Mouse (Mus musculus) heart, embryonic 15.5 days (tissue): ENCODE measurements around the gene Tmem169. TPM values are rescaled to one million over a fixed set of nuclear protein-coding genes. Genes with fewer than 3 reads are reported as not detected.

ENCODE experiments used
- ATAC-seq: fragments of 200-750 bp; cut with Nextera tagmentation; replicated peaks from 2 replicates; pipeline ENCODE4 v1.8.0; 2017; ENCODE audit warnings: low read depth, moderate TSS enrichment; ENCODE audit not compliant: insufficient number of reproducible peaks, insufficient read depth, low FRiP score
- H3K27ac ChIP-seq: fragments of 300-500 bp; sonication (generic); 2 replicates; pipeline ENCODE4 v1.5.1; 2015; ENCODE audit warnings: mild to moderate bottlenecking, inconsistent platforms
- H3K27me3 ChIP-seq: fragments of 300-500 bp; sonication (generic); 2 replicates; pipeline ENCODE4 v1.6.1; 2015; ENCODE audit warnings: inconsistent platforms
- H3K36me3 ChIP-seq: fragments of 300-500 bp; sonication (generic); 2 replicates; pipeline ENCODE4 v1.6.1; 2015; ENCODE audit warnings: mild to moderate bottlenecking, inconsistent platforms
- H3K4me1 ChIP-seq: fragments of 300-500 bp; sonication (generic); replicated peaks from 2 replicates; pipeline ENCODE4 v1.6.1; 2015; ENCODE audit warnings: inconsistent platforms
- H3K4me2 ChIP-seq: fragments of 300-500 bp; sonication (generic); 2 replicates; pipeline ENCODE4 v1.6.1; 2015; ENCODE audit warnings: inconsistent platforms, mild to moderate bottlenecking, moderate library complexity
- H3K4me3 ChIP-seq: fragments of 300-500 bp; sonication (generic); 2 replicates; pipeline ENCODE4 v1.5.1; 2015; ENCODE audit warnings: mild to moderate bottlenecking, inconsistent platforms
- H3K9ac ChIP-seq: fragments of 300-500 bp; sonication (generic); 2 replicates; pipeline ENCODE4 v1.6.1; 2015; ENCODE audit warnings: mild to moderate bottlenecking, inconsistent platforms
- H3K9me3 ChIP-seq: fragments of 300-500 bp; sonication (generic); replicated peaks from 2 replicates; pipeline ENCODE4 v1.6.1; 2016; ENCODE audit warnings: inconsistent platforms
- WGBS: fragments of 180-500 bp; shearing (Covaris S2); methylation state at CpG from one replicate; pipeline ENCODE4 v1.1.7; 2015; ENCODE audit warnings: mixed read lengths; 5-methylcytosine and 5-hydroxymethylcytosine counted together
- polyA plus RNA-seq: library from polyadenylated mRNA; unstranded; fragments of >200 nt; fragmentation: Nextera tagmentation; extraction: Ambion mirVana; gene quantifications from 2 replicates; pipeline ENCODE4 v1.2.1, GENCODE M21; 2015

Tmem169 gene
- polyA plus RNA-seq, 1 experiment from 2014 or later, result 0.68 TPM

DNA sequence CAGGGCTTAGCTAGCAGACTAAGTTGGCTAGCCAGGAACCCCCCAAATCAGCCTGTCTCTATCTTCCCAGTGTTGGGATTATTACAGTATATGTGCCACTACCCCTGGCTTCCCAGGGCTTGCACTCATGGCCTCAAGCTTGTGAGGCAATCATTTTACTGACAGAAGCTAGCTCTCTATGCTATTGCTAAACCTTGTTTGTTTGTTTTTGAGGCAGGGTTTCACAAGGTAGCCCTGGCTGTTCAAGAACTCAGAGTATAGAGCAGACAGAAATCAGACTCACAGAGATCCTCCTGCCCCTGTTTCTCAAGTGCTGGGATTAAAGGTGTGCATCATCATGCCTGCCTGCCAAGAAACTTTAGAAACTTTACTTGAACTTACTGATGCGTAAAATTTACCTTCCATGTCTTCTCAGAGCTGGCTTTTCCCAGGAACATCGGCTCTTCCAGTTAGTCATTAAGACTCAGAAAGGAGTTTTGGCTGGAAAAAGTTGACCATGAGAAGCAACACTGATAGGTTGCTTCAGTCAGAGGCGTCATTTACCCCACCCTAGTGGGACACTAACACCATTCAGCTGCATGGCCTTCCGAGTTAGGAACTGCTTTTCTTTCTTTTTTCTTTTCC, 4.5 kb downstream of the Tmem169 start:
- no peak for ATAC-seq
- WGBS, result 81% methylated on average over 4 of the region's 4 CpGs
- Histone ChIP-seq H3K36me3 (no peaks in the 10 kb centered on the region), H3K4me1 (no peaks in the 10 kb centered on the region; the same call in 1 of the 2 replicates), H3K9ac (no peak overlapping the region), H3K9me3 (no peaks in the 10 kb centered on the region), H3K4me3 (no peak overlapping the region), H3K4me2 (no peak overlapping the region), H3K27me3 (peaks cover 5% of the 10 kb centered on the region; the same call in 1 of the 2 replicates), H3K27ac (no peak overlapping the region)

DNA sequence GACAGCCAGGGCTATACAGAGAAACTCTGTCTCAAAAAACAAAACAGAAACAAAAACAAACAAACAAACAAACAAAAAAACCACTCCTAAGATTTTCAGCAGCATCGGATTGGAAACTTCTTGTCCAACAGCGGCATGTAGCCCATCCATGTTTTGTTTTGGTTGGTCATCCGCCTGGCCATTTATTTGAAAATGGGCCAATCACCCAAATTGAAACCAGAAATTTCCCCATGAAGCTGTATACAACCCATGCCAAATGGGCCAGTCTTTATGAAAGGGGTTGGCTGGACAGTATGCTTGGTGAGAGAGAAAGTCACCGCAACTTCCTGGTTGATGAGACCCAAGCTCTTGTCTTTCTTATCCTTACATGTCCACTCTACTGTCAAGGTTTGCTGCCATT, 6.7 kb downstream of the Tmem169 start:
- ATAC-seq, result no peak
- no peak overlapping the region for H3K4me3 ChIP-seq
- no peak overlapping the region for H3K27ac ChIP-seq
- H3K4me1 ChIP-seq, result no peaks in the 10 kb centered on the region; the same call in 1 of the 2 replicates
- no peaks in the 10 kb centered on the region for H3K27me3 ChIP-seq
- no peak overlapping the region for H3K9ac ChIP-seq
- H3K9me3 ChIP-seq, result no peaks in the 10 kb centered on the region
- H3K36me3 ChIP-seq, result no peaks in the 10 kb centered on the region
- WGBS, result 85% methylated on average over 4 of the region's 4 CpGs
- no peak overlapping the region for H3K4me2 ChIP-seq

DNA sequence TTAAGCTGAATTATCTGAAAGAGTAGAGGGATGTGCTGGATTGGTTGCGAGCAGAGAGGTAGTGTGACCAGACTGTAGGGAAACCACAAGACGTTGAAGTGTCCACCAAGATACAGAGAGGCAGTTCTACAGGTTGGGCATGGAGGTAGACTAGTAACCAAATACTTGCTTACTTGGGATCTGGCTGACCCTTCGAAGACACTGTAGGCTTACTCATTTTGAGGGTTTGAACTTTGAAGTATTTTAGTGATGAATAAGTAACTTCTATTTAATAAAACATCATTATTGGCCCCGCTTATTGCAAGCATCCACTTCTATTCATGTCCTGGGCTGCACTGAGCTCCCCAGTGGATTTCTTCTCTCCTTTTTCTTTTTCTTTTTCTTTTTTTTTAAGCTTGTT, 7.3 kb downstream of the Tmem169 start:
- Histone ChIP-seq H3K4me2 (no peak overlapping the region), H3K27ac (no peak overlapping the region), H3K27me3 (no peaks in the 10 kb centered on the region), H3K9me3 (no peaks in the 10 kb centered on the region), H3K36me3 (no peaks in the 10 kb centered on the region), H3K9ac (no peak overlapping the region), H3K4me1 (no peaks in the 10 kb centered on the region; the same call in 1 of the 2 replicates), H3K4me3 (no peak overlapping the region)
- no peak for ATAC-seq
- WGBS, result 85% methylated on average over 4 of the region's 4 CpGs

DNA sequence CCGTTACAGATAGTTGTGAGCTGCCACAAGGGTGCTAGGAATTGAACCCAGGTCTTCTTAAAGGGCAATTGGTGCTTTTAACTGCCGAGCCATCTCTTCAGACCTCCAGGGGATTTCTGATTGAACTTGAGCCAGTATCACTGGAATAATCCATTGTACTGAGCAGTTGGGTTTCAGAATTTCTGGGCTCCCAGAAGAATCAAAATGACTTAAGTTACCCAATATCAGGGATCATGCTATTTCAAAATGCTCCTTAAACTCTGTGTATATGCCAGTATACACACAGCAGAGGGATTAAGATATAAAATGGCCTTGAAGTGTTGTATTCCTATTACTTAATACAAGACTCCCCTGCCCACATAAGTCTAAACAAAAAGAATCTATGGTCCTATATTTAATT, 7.8 kb downstream of the Tmem169 start:
- WGBS, result 87% methylated on average over 2 of the region's 2 CpGs
- Histone ChIP-seq H3K4me3 (no peak overlapping the region), H3K9ac (no peak overlapping the region), H3K9me3 (no peaks in the 10 kb centered on the region), H3K27me3 (no peaks in the 10 kb centered on the region), H3K4me1 (no peaks in the 10 kb centered on the region; the same call in 1 of the 2 replicates), H3K4me2 (no peak overlapping the region), H3K36me3 (no peaks in the 10 kb centered on the region), H3K27ac (no peak overlapping the region)
- no peak for ATAC-seq

DNA sequence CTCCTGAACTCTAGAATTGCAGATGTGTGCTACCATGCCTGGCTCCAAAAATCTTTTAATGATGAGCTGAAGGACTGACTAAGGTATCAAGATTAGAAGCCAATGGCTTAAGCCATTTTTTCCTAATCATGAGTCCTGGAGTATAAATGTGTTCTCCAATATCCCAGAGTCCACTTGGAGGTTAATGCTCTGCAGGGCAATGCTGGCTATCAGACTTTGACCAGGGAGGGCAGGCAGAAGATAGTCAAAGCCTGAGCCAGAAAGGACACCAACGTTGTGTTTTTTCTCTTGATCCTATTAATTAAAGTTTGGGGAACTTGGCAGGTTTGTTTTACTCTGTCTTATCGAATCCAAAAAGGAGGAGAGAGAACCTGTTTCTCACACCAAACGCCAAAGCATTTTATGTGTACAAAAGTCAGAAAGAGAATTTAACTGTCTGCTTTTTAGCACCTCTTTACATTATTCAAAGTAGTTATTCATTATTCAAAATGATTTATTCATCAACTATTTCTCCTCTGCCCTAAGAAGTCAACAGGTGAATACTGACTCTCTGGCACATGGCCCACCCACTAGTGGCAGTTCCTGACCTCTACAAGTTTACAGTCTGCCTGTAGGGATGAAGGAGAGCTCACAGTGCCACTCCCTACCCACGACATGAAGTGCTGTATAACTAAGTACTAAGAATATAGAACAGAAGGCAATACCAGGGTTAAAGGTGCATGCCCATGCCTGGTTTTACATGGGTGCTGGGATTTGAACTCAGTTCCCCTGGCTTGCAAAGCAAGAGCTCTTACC, 9.9 kb downstream of the Tmem169 start:
- 65% methylated on average over 4 of the region's 4 CpGs for WGBS
- H3K4me2 ChIP-seq, result no peak overlapping the region
- H3K4me1 ChIP-seq, result no peaks in the 10 kb centered on the region
- no peaks in the 10 kb centered on the region for H3K9me3 ChIP-seq
- H3K27me3 ChIP-seq, result no peaks in the 10 kb centered on the region
- no peak for ATAC-seq
- no peak overlapping the region for H3K27ac ChIP-seq
- H3K4me3 ChIP-seq, result no peak overlapping the region
- H3K9ac ChIP-seq, result no peak overlapping the region
- H3K36me3 ChIP-seq, result no peaks in the 10 kb centered on the region

DNA sequence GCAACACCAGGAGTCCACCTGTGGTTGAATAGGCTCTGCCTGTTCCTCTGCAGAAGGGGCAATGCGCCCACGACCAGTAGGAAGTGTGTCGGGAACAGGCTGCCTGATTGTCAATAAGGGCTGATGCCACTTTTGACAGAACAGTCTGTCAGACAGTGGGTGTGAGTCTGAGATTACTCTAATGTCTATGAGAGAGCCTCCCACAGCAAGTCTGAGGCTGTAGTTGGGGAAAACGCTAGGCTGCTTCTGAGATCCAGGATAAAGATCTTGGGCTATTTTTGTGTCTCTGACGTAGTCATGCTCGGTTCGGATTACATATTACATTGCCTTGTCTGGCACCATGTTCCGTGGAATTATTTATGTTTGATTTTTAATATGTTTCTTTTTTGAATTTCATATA, 11.6 kb downstream of the Tmem169 start:
- Histone ChIP-seq H3K27me3 (no peaks in the 10 kb centered on the region), H3K36me3 (no peaks in the 10 kb centered on the region), H3K4me2 (no peak overlapping the region), H3K9ac (no peak overlapping the region), H3K4me1 (no peaks in the 10 kb centered on the region), H3K27ac (no peak overlapping the region), H3K9me3 (no peaks in the 10 kb centered on the region), H3K4me3 (no peak overlapping the region)
- WGBS, result 66% methylated on average over 8 of the region's 8 CpGs
- no peak for ATAC-seq

DNA sequence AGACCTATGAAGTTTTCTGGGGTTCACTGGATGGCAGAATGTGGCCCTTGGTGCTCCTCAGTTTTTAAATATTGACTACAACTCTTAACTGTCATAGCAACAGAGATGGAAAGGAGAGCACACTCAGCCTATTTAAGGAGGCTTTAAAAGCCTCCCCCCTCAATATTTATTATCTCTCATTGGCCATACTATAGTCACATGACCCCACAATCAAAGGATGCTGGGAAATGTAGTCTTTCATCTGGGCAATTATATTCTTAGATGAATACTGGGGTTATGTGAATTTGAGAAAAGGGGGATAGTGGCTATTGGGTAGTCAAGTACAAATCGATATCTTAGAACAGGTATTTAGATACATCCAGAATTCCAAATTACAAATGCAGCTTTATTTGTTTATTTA, 17.7 kb downstream of the Tmem169 start:
- no peaks in the 10 kb centered on the region for H3K36me3 ChIP-seq
- no peak overlapping the region for H3K9ac ChIP-seq
- no peaks in the 10 kb centered on the region for H3K9me3 ChIP-seq
- H3K4me1 ChIP-seq, result peaks cover 4% of the 10 kb centered on the region
- no peak overlapping the region for H3K4me3 ChIP-seq
- no peak overlapping the region for H3K27ac ChIP-seq
- no peak overlapping the region for H3K4me2 ChIP-seq
- 88% methylated on average over 1 of the region's 1 CpGs for WGBS
- no peak for ATAC-seq
- H3K27me3 ChIP-seq, result no peaks in the 10 kb centered on the region

DNA sequence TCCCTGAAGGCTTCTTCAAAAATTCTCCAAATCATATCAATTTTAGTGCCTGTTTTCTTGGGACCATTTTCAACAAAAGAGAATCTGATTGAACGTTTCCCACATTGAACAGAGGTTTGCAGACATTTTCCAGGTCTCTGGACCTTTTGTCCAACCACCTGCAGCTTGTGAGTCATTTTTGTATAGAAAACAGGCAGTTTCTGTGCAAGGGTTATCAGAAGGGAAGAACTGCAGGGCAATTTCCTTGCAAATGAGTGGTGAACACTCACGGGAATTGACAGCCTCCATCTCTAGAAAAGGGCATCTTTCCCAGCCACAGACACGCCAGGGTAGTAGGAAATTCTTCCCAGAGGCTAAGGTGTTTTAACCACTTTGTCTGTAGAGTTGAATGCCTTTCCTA, 22.1 kb downstream of the Tmem169 start:
- Histone ChIP-seq H3K9ac (no peak overlapping the region), H3K27ac (0 out of 2 replicates have a peak overlapping the region, but pooled peaks have one; percentile 86), H3K4me2 (peak overlapping the region; percentile 76), H3K4me1 (peaks cover 4% of the 10 kb centered on the region), H3K9me3 (no peaks in the 10 kb centered on the region), H3K27me3 (no peaks in the 10 kb centered on the region), H3K4me3 (peak overlapping the region; percentile 68), H3K36me3 (no peaks in the 10 kb centered on the region)
- ATAC-seq, result no peak
- WGBS, result 58% methylated on average over 3 of the region's 3 CpGs

DNA sequence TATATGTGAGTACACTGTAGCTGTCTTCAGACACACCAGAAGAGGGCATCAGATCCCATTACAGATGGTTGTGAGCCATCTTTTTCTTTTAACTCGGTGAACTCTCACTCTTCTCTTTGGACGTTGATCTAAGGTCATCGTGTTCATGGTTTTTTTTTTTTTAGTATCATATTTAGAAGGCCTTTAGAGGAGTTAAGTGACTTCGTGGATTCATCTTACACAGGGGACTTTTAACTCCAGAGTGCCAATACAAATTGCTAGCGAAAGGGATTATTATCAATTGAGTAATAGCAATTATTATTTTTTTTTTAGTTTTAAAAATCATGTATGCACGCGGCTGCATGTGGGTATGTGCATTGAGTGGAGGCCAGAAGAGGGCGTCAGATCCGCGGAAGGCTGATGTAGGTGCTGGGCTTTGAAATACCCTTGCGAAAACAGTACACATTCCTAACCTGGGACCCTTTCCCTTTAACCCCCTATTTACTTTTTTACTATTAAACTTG, 22.6 kb downstream of the Tmem169 start:
- Histone ChIP-seq H3K36me3 (no peaks in the 10 kb centered on the region), H3K9me3 (no peaks in the 10 kb centered on the region), H3K27me3 (no peaks in the 10 kb centered on the region), H3K4me2 (peak overlapping the region; percentile 76), H3K27ac (peak overlapping the region; percentile 86), H3K9ac (peak overlapping the region; percentile 62), H3K4me1 (peaks cover 4% of the 10 kb centered on the region), H3K4me3 (peak overlapping the region; percentile 68)
- peak; percentile 63 for ATAC-seq
- WGBS, result 3% methylated on average over 11 of the region's 11 CpGs

DNA sequence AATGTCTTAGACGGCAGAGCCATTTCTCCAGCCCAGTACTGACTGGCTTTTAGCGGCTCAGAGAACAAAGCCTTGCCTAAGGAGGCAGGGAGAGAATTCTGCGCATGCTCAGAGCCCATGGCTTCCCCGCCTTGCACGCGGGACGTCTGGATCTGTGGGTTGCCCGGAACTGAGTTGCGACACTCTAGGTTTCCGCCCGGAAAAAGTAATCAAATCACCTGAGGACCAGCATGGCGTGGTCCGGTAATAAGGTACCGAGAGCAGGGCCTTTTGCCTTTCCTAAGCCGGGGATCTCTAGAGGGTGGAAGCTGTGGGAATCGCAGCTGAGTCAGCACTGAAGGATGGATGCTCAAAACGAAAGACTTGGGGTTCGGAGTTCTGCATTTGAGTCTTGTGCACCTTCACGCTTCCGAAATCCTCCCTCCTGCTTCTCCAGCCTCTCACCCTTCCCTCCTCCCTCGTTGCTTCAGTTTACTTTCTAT, 23.2 kb downstream of the Tmem169 start, which contains the start of gene Xrcc5:
TSS of gene Xrcc5 (plus strand) at position 105 of the 482 bp plus-strand sequence.
- H3K4me2 ChIP-seq, result peak within 1 kb of the TSS; percentile 76
- no peaks in the 10 kb centered on the region for H3K27me3 ChIP-seq
- H3K9ac ChIP-seq, result peak within 1 kb of the TSS; percentile 62
- WGBS, result under 1% methylated on average over 21 of the region's 21 CpGs
- H3K9me3 ChIP-seq, result no peaks in the 10 kb centered on the region
- peaks cover 4% of the 10 kb centered on the region for H3K4me1 ChIP-seq
- peak; percentile 97 for ATAC-seq
- peaks cover under 1% of the 10 kb centered on the region; the same call in 1 of the 2 replicates for H3K36me3 ChIP-seq
- H3K27ac ChIP-seq, result peak within 1 kb of the TSS; percentile 86
- peak within 1 kb of the TSS; percentile 68 for H3K4me3 ChIP-seq

DNA sequence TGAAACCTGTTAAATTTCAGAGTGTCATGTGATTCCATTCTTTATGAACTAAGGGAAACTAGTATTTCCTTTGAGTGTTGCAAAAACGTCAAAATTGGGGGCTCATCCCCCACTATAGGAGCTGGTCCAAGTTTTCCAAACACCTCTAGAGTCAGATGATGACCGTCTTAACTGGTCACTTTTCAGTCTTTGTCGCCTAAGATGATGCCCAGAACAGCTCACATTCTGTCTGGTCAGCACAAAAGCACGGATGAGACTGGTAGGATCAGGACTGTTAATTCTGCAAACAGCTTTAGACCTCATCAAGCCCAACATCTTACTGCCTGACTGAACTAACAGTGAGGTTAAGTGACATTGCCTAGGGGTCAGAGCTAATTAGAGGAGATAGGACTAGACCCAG, 24.8 kb downstream of the Tmem169 start:
- Histone ChIP-seq H3K9ac (no peak overlapping the region), H3K9me3 (no peaks in the 10 kb centered on the region), H3K4me2 (no peak overlapping the region), H3K36me3 (peaks cover 3% of the 10 kb centered on the region; the same call in 1 of the 2 replicates), H3K27ac (no peak overlapping the region), H3K27me3 (no peaks in the 10 kb centered on the region), H3K4me3 (no peak overlapping the region), H3K4me1 (peaks cover 4% of the 10 kb centered on the region)
- no peak for ATAC-seq
- 64% methylated on average over 4 of the region's 4 CpGs for WGBS
